Mouse (Mus musculus) bone marrow, adult 2 months (tissue): ENCODE measurements around the gene Mecp2.

Source experiments
- CTCF ChIP-seq: fragments of 200-500 bp; IDR thresholded peaks from 2 replicates; pipeline ENCODE4 v1.5.1; 2011; ENCODE audit warnings: low read length, control low read depth; ENCODE audit not compliant: control insufficient read depth, insufficient read depth
- POLR2A ChIP-seq: fragments of 200-500 bp; IDR thresholded peaks from 2 replicates; pipeline ENCODE4 v1.6.1; 2011; ENCODE audit warnings: low read depth, mild to moderate bottlenecking, control low read depth, low read length, borderline replicate concordance; ENCODE audit not compliant: control insufficient read depth

- no peak for TF ChIP-seq POLR2A
- TF ChIP-seq CTCF = no peak; the same call in 1 of the 2 replicates
Observed at GRCm38 (mm10) chrX:74124975-74125374, 10.2 kb downstream of the Mecp2 start.
